Mouse (Mus musculus) olfactory bulb, adult 2 months (tissue): Measurements from ENCODE around the gene Prkaca.

Experiments used
- CTCF ChIP-seq: fragments of 200-500 bp; IDR thresholded peaks from 2 replicates; pipeline ENCODE4 v1.5.1; 2012; ENCODE audit warnings: low read depth, mild to moderate bottlenecking, low read length, moderate library complexity; ENCODE audit not compliant: insufficient read depth
- POLR2A ChIP-seq: fragments of 200-500 bp; IDR thresholded peaks from 2 replicates; pipeline ENCODE4 v1.6.1; 2012; ENCODE audit warnings: mild to moderate bottlenecking, low read depth, low read length, moderate library complexity; ENCODE audit not compliant: insufficient read depth

GRCm38 (mm10) chr8:83998231-83999056, 25.7 kb downstream of the Prkaca start:
- TF ChIP-seq CTCF: peak; percentile 54
- no peak for TF ChIP-seq POLR2A
